ENCODE assay signal across 7 mouse cellular contexts in genomic region chr8:71392871-71393270, GRCm38 (mm10). TPM values are rescaled to one million over a fixed set of nuclear protein-coding genes. Genes with fewer than 3 reads are reported as not detected.
DNase-seq lines count a peak whose midpoint lies in the region; ATAC-seq and TF ChIP-seq lines count a peak whose summit lies in the region.

No protein-coding gene starts in this region.

- H3K4me2 ChIP-seq in midbrain, embryonic 16.5 days (ENCODE audit: low read length): no peak overlapping the region
- no peak overlapping the region for H3K4me2 ChIP-seq in forebrain, embryonic 13.5 days
- H3K4me2 ChIP-seq in liver, embryonic 14.5 days (ENCODE audit: low read depth): peak overlapping the region; percentile 0; the same call in 1 of the 2 replicates

- H3K4me1 ChIP-seq in midbrain, embryonic 10.5 days: peaks cover 37% of the 10 kb centered on the region
- H3K4me1 ChIP-seq in midbrain, embryonic 16.5 days (ENCODE audit: control insufficient read depth, insufficient read depth, low read length): peaks cover 10% of the 10 kb centered on the region
- peaks cover 13% of the 10 kb centered on the region for H3K4me1 ChIP-seq in forebrain, embryonic 13.5 days
- H3K4me1 ChIP-seq in liver, embryonic 14.5 days (replicated peaks; ENCODE audit: control insufficient read depth in 2 of 2, insufficient read depth in 2 of 2, low read length in 1 of 2): peaks cover 6 to 11% of the 10 kb centered on the region in 2 experiments

- no peak overlapping the region; the same call in 1 of the 2 replicates for H3K27ac ChIP-seq in midbrain, embryonic 10.5 days (replicated peaks)
- H3K27ac ChIP-seq in midbrain, embryonic 16.5 days (ENCODE audit: low read length): no peak overlapping the region
- peak overlapping the region; percentile 19; the same call in 1 of the 2 replicates for H3K27ac ChIP-seq in forebrain, embryonic 13.5 days
- H3K27ac ChIP-seq in liver, embryonic 14.5 days: no peak overlapping the region

- no peak for TF ChIP-seq CTCF in liver, embryonic 14.5 days (IDR thresholded peaks at IDR 0.05; ENCODE audit: low read depth)

- no peak for TF ChIP-seq EP300 in liver, embryonic 14.5 days (IDR thresholded peaks at IDR 0.05; ENCODE audit: low read depth)

- H3K4me3 ChIP-seq in midbrain, embryonic 10.5 days: peak overlapping the region; percentile 26
- H3K4me3 ChIP-seq in midbrain, embryonic 16.5 days (ENCODE audit: low read depth, low read length): no peak overlapping the region
- H3K4me3 ChIP-seq in forebrain, embryonic 13.5 days: no peak overlapping the region
- H3K4me3 ChIP-seq in liver, embryonic 14.5 days (ENCODE audit: insufficient read depth in 1 of 2, low read depth in 2 of 2, low read length in 2 of 2): peak overlapping the region in 1 of 2 experiments; percentile 16; a peak in 1 of 4 replicates

- no peaks in the 10 kb centered on the region for H3K27me3 ChIP-seq in midbrain, embryonic 10.5 days (ENCODE audit: low read depth, poor library complexity, severe bottlenecking)
- no peaks in the 10 kb centered on the region for H3K27me3 ChIP-seq in midbrain, embryonic 16.5 days (ENCODE audit: control insufficient read depth, insufficient read depth, low read depth, low read length)
- H3K27me3 ChIP-seq in forebrain, embryonic 13.5 days: no peaks in the 10 kb centered on the region
- H3K27me3 ChIP-seq in liver, embryonic 14.5 days (ENCODE audit: control insufficient read depth, insufficient read depth, low read length): no peaks in the 10 kb centered on the region

- no peak for ATAC-seq in midbrain, embryonic 16.5 days
- ATAC-seq in forebrain, embryonic 13.5 days: no peak
- ATAC-seq in liver, embryonic 14.5 days (ENCODE audit: insufficient read depth): no peak
- no peak for ATAC-seq in frontal cortex, adult (ENCODE audit: low TSS enrichment)

- WGBS in midbrain, embryonic 10.5 days: 19% methylated on average over 3 of the region's 3 CpGs
- WGBS in midbrain, embryonic 16.5 days: 14% methylated on average over 3 of the region's 3 CpGs
- WGBS in forebrain, embryonic 13.5 days: 8% methylated on average over 3 of the region's 3 CpGs
- WGBS in liver, embryonic 14.5 days (ENCODE audit: insufficient replicate concordance): 7% methylated on average over 3 of the region's 3 CpGs

- peak; percentile 56 for DNase-seq in midbrain, embryonic 10.5 days (ENCODE audit: low spot score)
- DNase-seq in adrenal gland, postnatal 10 days: peak; percentile 56
- DNase-seq in liver, embryonic 14.5 days (ENCODE audit: low read depth in 3 of 3, low spot score in 3 of 3): no peak
- no peak for DNase-seq in urinary bladder, postnatal 25 days (ENCODE audit: low spot score)

- H3K9ac ChIP-seq in midbrain, embryonic 16.5 days (ENCODE audit: low read depth, low read length): no peak overlapping the region
- no peak overlapping the region for H3K9ac ChIP-seq in forebrain, embryonic 13.5 days
- no peak overlapping the region for H3K9ac ChIP-seq in liver, embryonic 14.5 days (replicated peaks)

- no peaks in the 10 kb centered on the region for H3K9me3 ChIP-seq in midbrain, embryonic 10.5 days (replicated peaks)
- no peaks in the 10 kb centered on the region for H3K9me3 ChIP-seq in midbrain, embryonic 16.5 days (replicated peaks; ENCODE audit: control insufficient read depth, low read length, poor library complexity, severe bottlenecking)
- no peaks in the 10 kb centered on the region for H3K9me3 ChIP-seq in forebrain, embryonic 13.5 days (replicated peaks)
- no peaks in the 10 kb centered on the region for H3K9me3 ChIP-seq in liver, embryonic 14.5 days (ENCODE audit: control insufficient read depth, low read length)

- H3K36me3 ChIP-seq in midbrain, embryonic 10.5 days: no peaks in the 10 kb centered on the region
- no peaks in the 10 kb centered on the region for H3K36me3 ChIP-seq in midbrain, embryonic 16.5 days (ENCODE audit: control insufficient read depth, insufficient read depth, low read length)
- H3K36me3 ChIP-seq in forebrain, embryonic 13.5 days (ENCODE audit: poor library complexity, severe bottlenecking): no peaks in the 10 kb centered on the region
- H3K36me3 ChIP-seq in liver, embryonic 14.5 days (replicated peaks; ENCODE audit: control insufficient read depth, insufficient read depth, low read depth): no peaks in the 10 kb centered on the region

RNA-seq across cellular contexts. Expression of gene Ushbp1, which starts 2.7 kb away (rescaled TPM):
- polyA plus RNA-seq in midbrain, embryonic 10.5 days (2016; fragmentation: Nextera tagmentation; extraction: Ambion mirVana): 5.0 and 6.3 TPM in 2 replicates
- polyA plus RNA-seq in midbrain, embryonic 16.5 days (2015; fragmentation: Nextera tagmentation; extraction: Ambion mirVana): 7.4 and 8.1 TPM in 2 replicates
- 10 to 100 TPM; 28.6 to 43.1 TPM for total RNA-seq in adrenal gland, postnatal 10 days (2021)
- 3.7 and 4.2 TPM in 2 replicates for polyA plus RNA-seq in forebrain, embryonic 13.5 days (2015; fragmentation: Nextera tagmentation; extraction: Ambion mirVana)
- 3.1 and 3.5 TPM in 2 replicates for polyA plus RNA-seq in liver, embryonic 14.5 days (2012; rRNA removed)
- polyA plus RNA-seq in liver, embryonic 14.5 days (2014; fragmentation: Nextera tagmentation; extraction: Ambion mirVana): 1.5 and 1.9 TPM in 2 replicates

RNA-seq across cellular contexts. Expression of gene Babam1, which starts 3.8 kb away (rescaled TPM):
- 112 TPM in 2 replicates for polyA plus RNA-seq in midbrain, embryonic 10.5 days (2016; fragmentation: Nextera tagmentation; extraction: Ambion mirVana)
- 89.8 and 91.0 TPM in 2 replicates for polyA plus RNA-seq in midbrain, embryonic 16.5 days (2015; fragmentation: Nextera tagmentation; extraction: Ambion mirVana)
- 10 to 100 TPM; 85.4 to 97.4 TPM for total RNA-seq in adrenal gland, postnatal 10 days (2021)
- 99.2 and 101 TPM in 2 replicates for polyA plus RNA-seq in forebrain, embryonic 13.5 days (2015; fragmentation: Nextera tagmentation; extraction: Ambion mirVana)
- 53.6 and 61.2 TPM in 2 replicates for polyA plus RNA-seq in liver, embryonic 14.5 days (2012; rRNA removed)
- 50.6 and 52.3 TPM in 2 replicates for polyA plus RNA-seq in liver, embryonic 14.5 days (2014; fragmentation: Nextera tagmentation; extraction: Ambion mirVana)

RNA-seq across cellular contexts. Expression of gene Nr2f6, which starts 11.1 kb away (rescaled TPM):
- 74.7 and 110 TPM in 2 replicates for polyA plus RNA-seq in midbrain, embryonic 10.5 days (2016; fragmentation: Nextera tagmentation; extraction: Ambion mirVana)
- 19.8 and 20.1 TPM in 2 replicates for polyA plus RNA-seq in midbrain, embryonic 16.5 days (2015; fragmentation: Nextera tagmentation; extraction: Ambion mirVana)
- 10 to 100 TPM; 70.5 to 80.8 TPM for total RNA-seq in adrenal gland, postnatal 10 days (2021)
- polyA plus RNA-seq in forebrain, embryonic 13.5 days (2015; fragmentation: Nextera tagmentation; extraction: Ambion mirVana): 11.6 and 12.9 TPM in 2 replicates
- 20.8 and 23.4 TPM in 2 replicates for polyA plus RNA-seq in liver, embryonic 14.5 days (2012; rRNA removed)
- 19.1 and 22.4 TPM in 2 replicates for polyA plus RNA-seq in liver, embryonic 14.5 days (2014; fragmentation: Nextera tagmentation; extraction: Ambion mirVana)

RNA-seq across cellular contexts. Expression of gene Ankle1, which starts 12.9 kb away (rescaled TPM):
- polyA plus RNA-seq in midbrain, embryonic 10.5 days (2016; fragmentation: Nextera tagmentation; extraction: Ambion mirVana): 49.6 and 51.6 TPM in 2 replicates
- 4.0 and 5.1 TPM in 2 replicates for polyA plus RNA-seq in midbrain, embryonic 16.5 days (2015; fragmentation: Nextera tagmentation; extraction: Ambion mirVana)
- total RNA-seq in adrenal gland, postnatal 10 days (2021): 10 to 100 TPM in 1 of 2 experiments, 1 to 10 TPM in 1; 4.9 to 10.1 TPM
- 30.9 and 32.3 TPM in 2 replicates for polyA plus RNA-seq in forebrain, embryonic 13.5 days (2015; fragmentation: Nextera tagmentation; extraction: Ambion mirVana)
- polyA plus RNA-seq in liver, embryonic 14.5 days (2012; rRNA removed): 52.5 and 58.0 TPM in 2 replicates
- polyA plus RNA-seq in liver, embryonic 14.5 days (2014; fragmentation: Nextera tagmentation; extraction: Ambion mirVana): 17.8 and 19.0 TPM in 2 replicates

RNA-seq across cellular contexts. Expression of gene Ocel1, which starts 21.8 kb away (rescaled TPM):
- polyA plus RNA-seq in midbrain, embryonic 10.5 days (2016; fragmentation: Nextera tagmentation; extraction: Ambion mirVana): 4.9 and 6.1 TPM in 2 replicates
- 5.1 and 5.3 TPM in 2 replicates for polyA plus RNA-seq in midbrain, embryonic 16.5 days (2015; fragmentation: Nextera tagmentation; extraction: Ambion mirVana)
- 10 to 100 TPM; 15.7 to 19.9 TPM for total RNA-seq in adrenal gland, postnatal 10 days (2021)
- 3.6 and 4.5 TPM in 2 replicates for polyA plus RNA-seq in forebrain, embryonic 13.5 days (2015; fragmentation: Nextera tagmentation; extraction: Ambion mirVana)
- polyA plus RNA-seq in liver, embryonic 14.5 days (2012; rRNA removed): 2.8 and 3.1 TPM in 2 replicates
- 1.9 and 2.8 TPM in 2 replicates for polyA plus RNA-seq in liver, embryonic 14.5 days (2014; fragmentation: Nextera tagmentation; extraction: Ambion mirVana)

Comparison
In these comparisons a context has a peak if more than half of its experiments do, and no peak if none do; other contexts are left out.
1. DNase-seq: peak in midbrain, embryonic 10.5 days (single experiment) and adrenal gland, postnatal 10 days (single experiment); none in liver, embryonic 14.5 days (0 of 3) and urinary bladder, postnatal 25 days (single experiment).